Comparison of ENCODE assay signal across 8 mouse cellular contexts in genomic region chr14:105815281-105815680, GRCm38 (mm10).
A peak's percentile ranks its signal among the peaks of the same experiment; 100 is the strongest.
DNase-seq lines count a peak whose midpoint lies in the region; ATAC-seq and TF ChIP-seq lines count a peak whose summit lies in the region.

No protein-coding gene starts in this region.

- H3K4me1 ChIP-seq in forebrain, embryonic 13.5 days: peaks cover 10% of the 10 kb centered on the region
- peaks cover 8% of the 10 kb centered on the region; the same call in 1 of the 2 replicates for H3K4me1 ChIP-seq in midbrain, embryonic 16.5 days (ENCODE audit: control insufficient read depth, insufficient read depth, low read length)

- H3K36me3 ChIP-seq in forebrain, embryonic 13.5 days (ENCODE audit: poor library complexity, severe bottlenecking): no peaks in the 10 kb centered on the region
- no peaks in the 10 kb centered on the region for H3K36me3 ChIP-seq in midbrain, embryonic 16.5 days (ENCODE audit: control insufficient read depth, insufficient read depth, low read length)

- ATAC-seq in forebrain, embryonic 13.5 days: peak; percentile 76
- ATAC-seq in midbrain, embryonic 16.5 days: peak; percentile 60

- H3K9ac ChIP-seq in forebrain, embryonic 13.5 days: 0 out of 2 replicates have a peak overlapping the region, but pooled peaks have one; percentile 9
- peak overlapping the region; percentile 43; the same call in 1 of the 2 replicates for H3K9ac ChIP-seq in midbrain, embryonic 16.5 days (ENCODE audit: low read depth, low read length)

- H3K4me2 ChIP-seq in forebrain, embryonic 13.5 days: peak overlapping the region; percentile 57
- peak overlapping the region; percentile 64 for H3K4me2 ChIP-seq in midbrain, embryonic 16.5 days (ENCODE audit: low read length)

- WGBS in forebrain, embryonic 13.5 days: under 1% methylated on average over 12 of the region's 12 CpGs
- 4% methylated on average over 12 of the region's 12 CpGs for WGBS in midbrain, embryonic 16.5 days

- intact Hi-C loops in left cerebral cortex, adult 2 months (cut with DNase I): no loop called here

- H3K27ac ChIP-seq in left cerebral cortex, adult 2 months: no peak overlapping the region
- no peak overlapping the region for H3K27ac ChIP-seq in forebrain, embryonic 13.5 days
- no peak overlapping the region for H3K27ac ChIP-seq in midbrain, embryonic 16.5 days (ENCODE audit: low read length)

- H3K27me3 ChIP-seq in forebrain, embryonic 13.5 days: peaks cover 3% of the 10 kb centered on the region; the same call in 1 of the 2 replicates
- H3K27me3 ChIP-seq in midbrain, embryonic 16.5 days (ENCODE audit: control insufficient read depth, insufficient read depth, low read depth, low read length): no peaks in the 10 kb centered on the region

- no peaks in the 10 kb centered on the region for H3K9me3 ChIP-seq in forebrain, embryonic 13.5 days (replicated peaks)
- no peaks in the 10 kb centered on the region for H3K9me3 ChIP-seq in midbrain, embryonic 16.5 days (replicated peaks; ENCODE audit: control insufficient read depth, low read length, poor library complexity, severe bottlenecking)

- H3K4me3 ChIP-seq in left cerebral cortex, adult 2 months: peak overlapping the region; percentile 24; the same call in 1 of the 2 replicates
- peak overlapping the region; percentile 27 for H3K4me3 ChIP-seq in forebrain, embryonic 13.5 days
- peak overlapping the region; percentile 31 for H3K4me3 ChIP-seq in midbrain, embryonic 16.5 days (ENCODE audit: low read depth, low read length)

- no peak for TF ChIP-seq CTCF in left cerebral cortex, adult 2 months (IDR thresholded peaks at IDR 0.05)

- DNase-seq in left cerebral cortex, adult 2 months (ENCODE audit: extremely low spot score in 1 of 2, low spot score in 2 of 2): no peak
- DNase-seq in left cerebral cortex, adult 18-20 months (ENCODE audit: low spot score in 2 of 2): no peak
- DNase-seq in kidney, postnatal 10 days: peak; percentile 35
- DNase-seq in spleen, postnatal 4 days (ENCODE audit: low spot score in 2 of 2): no peak
- DNase-seq in thymus, postnatal 14 days: no peak
- no peak for DNase-seq in right cerebral cortex, postnatal 4 days
